Mouse (Mus musculus): ENCODE data around the gene Myrfl.
A peak's percentile ranks its signal among the peaks of the same experiment; 100 is the strongest.

The Myrfl gene

DNA sequence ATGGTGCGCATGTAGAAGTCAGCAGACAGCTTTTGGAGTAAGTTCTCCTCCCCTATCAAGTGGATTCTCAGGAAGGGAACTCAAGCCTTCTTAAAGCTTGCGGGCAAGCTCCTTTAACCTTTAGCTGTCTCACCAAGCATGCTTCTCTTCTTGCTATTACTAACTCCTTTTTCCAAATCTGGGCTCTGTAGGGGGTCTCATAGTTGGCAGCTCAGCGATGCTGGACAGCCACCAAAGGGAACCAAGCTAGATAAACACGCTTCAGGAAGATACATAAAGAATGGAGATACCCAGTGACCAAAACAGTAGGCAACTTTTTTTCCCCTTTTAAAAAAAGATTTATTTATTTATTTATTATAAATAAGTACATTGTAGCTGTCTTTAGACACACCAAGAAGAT is 136.9 kb downstream of the Myrfl start:
- DNase-seq (ENCODE audit: low read depth, low spot score) = no peak

DNA sequence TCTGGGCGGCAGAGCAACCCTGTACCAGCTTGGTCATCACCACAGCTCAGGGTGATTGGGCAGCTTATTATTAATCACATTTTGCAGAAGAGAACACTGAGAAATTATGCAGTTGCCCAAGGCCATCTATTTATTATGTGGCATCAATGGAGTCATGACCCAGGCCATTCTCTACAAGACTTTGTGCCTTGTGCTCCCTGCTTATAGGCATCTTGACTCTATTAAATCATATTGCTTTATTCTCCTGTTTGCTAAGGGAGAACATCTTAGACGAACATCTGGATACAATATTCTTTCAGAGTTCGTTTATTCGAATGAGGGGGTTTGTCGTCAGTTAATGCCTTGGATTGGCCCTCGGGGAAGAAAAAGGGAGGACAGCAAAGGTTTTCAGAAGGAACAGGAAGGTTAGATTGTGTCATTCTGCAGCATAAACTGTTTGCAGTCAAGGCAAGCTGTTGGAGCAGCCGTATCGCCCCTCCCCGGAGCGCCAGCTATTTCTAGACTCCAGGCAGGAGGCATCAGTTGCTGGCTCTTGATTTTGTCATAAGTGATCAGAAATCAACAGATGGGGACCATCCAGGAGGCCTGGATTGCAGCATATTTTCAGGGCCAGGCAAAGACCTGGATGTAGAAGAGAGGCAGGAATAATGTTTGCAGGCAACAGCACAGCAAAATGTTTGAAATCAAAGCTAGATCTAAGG is 140.7 kb downstream of the Myrfl start:
- no peak for DNase-seq (ENCODE audit: low read depth, low spot score)

DNA sequence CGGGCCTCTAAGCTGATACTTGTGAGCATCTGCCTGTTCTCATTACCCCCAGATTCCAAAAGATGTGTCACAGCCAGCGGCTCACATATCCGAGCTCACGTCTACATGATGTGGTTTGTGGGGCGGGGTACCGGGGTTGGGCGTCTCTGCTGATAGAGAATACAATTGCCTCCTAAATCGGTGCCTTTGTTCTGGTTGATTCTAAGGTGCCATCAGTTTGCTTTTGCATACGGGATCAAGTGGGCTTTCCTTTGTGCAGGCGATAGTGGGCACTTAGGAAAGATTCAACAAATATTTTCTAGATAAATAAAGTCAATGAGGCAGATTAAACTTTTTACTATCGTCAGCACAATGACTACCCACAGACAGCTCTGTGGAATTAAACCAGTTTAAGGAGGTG is 141.8 kb downstream of the Myrfl start:
- no peak for DNase-seq (ENCODE audit: low read depth, low spot score)

- no peak for DNase-seq (ENCODE audit: low read depth, low spot score)
These were observed 145.8 kb downstream of the Myrfl start for GRCm38 (mm10) chr10:116750895-116751294.

DNA sequence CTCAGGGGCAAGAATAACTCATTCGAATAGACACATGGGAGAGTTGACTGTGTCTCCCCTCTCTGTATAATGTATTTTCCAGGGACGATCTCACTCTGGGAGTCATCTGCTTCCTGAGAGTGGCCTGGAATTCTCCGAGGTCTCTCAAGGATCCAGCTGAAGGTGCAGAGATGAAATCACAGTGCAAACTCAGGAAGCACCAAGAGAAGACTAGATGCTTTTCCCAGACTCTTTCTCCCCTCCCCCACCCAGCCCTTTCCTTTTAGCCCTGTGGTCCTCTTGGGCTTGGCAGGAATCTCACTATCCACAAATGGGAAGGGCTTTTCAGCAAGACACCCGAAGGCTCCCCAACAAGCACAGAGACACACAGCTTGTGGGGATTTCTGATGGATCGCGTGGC is 146.7 kb downstream of the Myrfl start:
- DNase-seq (ENCODE audit: low read depth, low spot score) = no peak

DNA sequence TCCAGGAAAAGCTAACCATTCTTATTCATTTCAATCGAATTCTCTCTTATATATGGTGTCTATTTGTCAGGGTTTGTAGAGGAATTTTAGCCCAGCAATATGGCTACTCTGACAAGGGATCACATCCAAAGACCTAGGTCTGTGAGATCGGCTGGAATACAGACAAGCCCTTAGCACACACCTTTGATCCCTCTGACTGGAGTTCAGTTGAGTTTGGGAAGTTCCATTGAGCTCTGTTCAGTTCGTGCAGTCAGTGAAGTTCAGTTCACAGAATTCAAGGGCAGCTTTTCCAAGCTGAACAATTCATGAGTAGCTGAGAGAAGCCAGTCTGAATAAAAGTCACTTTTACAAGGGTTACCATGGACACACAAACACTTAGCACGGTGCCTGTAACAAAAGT is 148.0 kb downstream of the Myrfl start:
- no peak for DNase-seq (ENCODE audit: low read depth, low spot score)

GRCm38 (mm10) chr10:116746281-116747011 is 150.3 kb downstream of the Myrfl start:
- peak; percentile 18 for DNase-seq (ENCODE audit: low read depth, low spot score)

DNA sequence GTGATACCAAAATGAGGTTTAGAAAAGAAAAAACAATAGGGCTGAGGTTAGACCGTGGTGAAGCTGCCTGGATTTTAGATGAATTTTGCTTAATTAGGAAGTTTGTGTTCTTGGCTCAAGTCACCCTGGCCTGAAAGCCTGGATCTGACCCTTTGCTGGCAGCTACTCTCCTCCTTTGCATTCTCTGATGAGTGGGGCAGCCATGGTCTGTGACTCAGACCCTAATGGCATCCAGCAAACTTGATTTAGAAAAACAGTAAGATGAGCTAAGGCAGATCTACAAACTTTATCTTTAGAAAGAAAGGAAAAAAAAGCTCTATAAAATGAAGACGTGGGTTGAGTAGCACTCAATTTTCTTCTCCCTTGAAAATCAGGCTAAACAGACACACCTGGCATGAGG is 154.0 kb downstream of the Myrfl start:
- no peak for DNase-seq (ENCODE audit: low read depth, low spot score)

- no peak for DNase-seq (ENCODE audit: low read depth, low spot score)
These were observed 154.5 kb downstream of the Myrfl start for GRCm38 (mm10) chr10:116742189-116742588.

DNA sequence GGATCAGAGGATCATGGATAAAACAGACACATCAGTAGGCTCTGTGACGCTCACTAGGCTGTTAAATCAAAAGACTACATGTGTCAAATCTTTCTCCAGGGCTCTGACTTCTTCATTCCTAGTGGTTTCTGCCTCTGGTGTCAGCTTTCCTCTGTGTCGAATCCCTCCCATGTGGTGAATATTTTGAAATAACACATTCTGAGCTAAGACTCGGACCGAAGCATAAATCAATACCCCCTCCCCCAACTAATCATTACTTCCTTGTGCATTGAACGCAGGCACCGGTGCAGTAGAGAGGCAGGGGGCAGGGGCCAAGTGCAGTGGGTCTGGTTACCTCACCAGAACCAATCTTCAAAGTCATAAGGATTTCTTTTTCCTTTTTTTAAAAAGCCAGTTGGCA is 155.4 kb downstream of the Myrfl start:
- no peak for DNase-seq (ENCODE audit: low read depth, low spot score)

DNA sequence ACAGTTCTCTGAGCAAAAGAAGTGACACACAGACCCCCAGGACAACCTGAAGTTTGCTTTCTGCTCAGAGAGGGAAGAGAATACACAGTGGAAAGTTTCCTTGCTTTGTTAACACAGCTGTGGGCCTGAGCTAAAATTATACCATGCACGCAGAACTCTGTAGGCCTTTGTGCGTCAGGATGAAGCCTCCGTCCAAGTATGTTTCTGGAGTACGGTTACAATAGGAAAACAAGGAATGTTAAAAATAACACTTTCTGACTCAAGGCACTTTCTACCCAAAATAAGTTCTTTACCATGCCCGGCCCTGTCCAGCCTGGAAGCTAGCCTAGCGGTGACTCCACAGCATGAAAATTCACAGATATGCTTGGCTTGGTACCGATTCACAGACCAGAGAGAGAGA is 156.6 kb downstream of the Myrfl start:
- no peak for DNase-seq (ENCODE audit: low read depth, low spot score)

DNA sequence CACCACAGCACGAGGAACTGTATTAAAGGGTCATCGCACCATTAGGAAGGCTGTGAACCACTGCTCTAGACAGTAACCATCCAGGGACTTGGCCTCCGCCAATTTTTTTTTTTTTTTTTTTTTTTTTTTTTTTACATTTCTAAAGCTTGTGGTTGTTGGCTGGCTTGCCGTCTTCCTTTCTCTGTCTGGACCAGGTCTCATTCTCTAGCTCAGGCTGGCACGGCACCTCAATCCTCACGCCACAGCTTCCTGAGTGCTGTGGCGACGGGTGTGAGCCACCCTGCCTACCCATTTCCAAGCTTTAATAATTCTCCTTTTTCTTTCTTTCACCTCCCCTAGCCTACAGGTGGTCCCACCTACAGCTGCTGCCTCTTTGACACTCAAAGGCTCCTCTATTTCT is 158.2 kb downstream of the Myrfl start:
- DNase-seq (ENCODE audit: low read depth, low spot score) = no peak

- no peak for DNase-seq (ENCODE audit: low read depth, low spot score)
These were observed 161.1 kb downstream of the Myrfl start for GRCm38 (mm10) chr10:116735607-116736006.

DNA sequence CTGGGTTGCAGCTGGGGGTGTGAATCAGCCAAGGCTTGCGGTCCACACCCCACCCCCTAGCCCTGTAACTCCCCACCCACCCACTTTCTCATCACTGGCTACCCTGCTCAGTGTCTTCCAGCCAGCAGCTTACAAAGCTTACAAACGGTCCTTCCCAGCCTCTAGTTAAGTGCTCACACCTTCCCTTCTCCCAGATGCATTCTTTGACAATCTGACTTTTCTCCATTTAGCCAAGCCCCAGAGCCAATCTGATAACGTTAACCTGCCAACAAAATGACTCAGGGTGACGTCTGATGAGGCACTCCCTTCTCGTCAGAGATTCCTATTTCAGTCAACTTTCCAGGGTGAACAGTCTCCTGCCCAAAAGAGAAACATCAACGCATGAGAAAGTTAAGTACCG is 163.1 kb downstream of the Myrfl start:
- no peak for DNase-seq (ENCODE audit: low read depth, low spot score)

DNA sequence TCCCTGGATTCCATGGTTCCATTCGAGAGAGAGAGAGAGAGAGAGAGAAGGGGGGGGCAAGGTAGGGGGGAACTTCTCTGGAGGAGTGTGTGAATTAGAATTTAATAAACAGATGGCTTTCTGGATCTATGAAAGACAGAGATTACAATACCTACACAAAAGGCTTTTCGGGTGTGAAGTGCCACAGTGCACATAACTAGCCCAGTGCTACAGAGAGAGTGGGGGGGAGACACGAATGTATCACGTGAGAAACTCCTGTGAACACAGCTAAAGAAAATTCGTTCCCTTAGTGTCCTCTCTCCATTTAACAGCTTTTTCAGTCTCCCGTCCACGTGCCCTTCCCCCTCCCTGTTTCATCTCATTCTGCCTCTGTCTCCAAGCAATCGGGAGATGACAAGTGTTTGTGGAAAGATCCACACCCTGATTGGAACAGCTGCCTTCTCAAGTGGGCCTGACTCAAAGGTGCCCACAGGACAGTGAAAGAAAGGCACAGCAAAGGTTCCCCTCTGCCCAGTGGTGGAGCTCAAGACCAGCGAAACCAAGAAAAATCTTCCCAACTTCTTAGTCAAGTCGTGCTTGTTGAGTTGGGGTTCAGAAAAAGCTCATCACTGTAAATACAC is 166.6 kb downstream of the Myrfl start:
- DNase-seq (ENCODE audit: low read depth, low spot score) = no peak

DNA sequence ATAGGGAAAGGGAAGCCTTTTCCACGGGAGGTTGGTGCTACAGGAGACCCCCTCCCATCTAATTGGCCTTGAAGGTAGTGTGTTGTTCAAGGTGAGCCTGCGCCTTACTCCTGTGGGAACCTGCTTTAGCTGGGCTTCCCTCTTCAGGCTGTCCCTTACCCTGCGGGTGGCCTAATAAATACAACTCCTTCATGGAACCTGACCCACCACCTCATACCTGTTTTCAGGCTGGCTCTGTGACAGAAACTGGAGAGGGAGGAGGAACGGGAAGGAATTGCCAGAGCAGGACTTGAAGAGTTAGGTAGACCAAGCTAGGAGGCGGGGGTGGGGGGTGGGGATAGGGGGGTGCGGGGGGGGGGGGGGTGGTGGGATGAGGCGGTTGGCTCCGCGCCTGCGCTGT is 167.9 kb downstream of the Myrfl start:
- DNase-seq (ENCODE audit: low read depth, low spot score) = no peak

DNA sequence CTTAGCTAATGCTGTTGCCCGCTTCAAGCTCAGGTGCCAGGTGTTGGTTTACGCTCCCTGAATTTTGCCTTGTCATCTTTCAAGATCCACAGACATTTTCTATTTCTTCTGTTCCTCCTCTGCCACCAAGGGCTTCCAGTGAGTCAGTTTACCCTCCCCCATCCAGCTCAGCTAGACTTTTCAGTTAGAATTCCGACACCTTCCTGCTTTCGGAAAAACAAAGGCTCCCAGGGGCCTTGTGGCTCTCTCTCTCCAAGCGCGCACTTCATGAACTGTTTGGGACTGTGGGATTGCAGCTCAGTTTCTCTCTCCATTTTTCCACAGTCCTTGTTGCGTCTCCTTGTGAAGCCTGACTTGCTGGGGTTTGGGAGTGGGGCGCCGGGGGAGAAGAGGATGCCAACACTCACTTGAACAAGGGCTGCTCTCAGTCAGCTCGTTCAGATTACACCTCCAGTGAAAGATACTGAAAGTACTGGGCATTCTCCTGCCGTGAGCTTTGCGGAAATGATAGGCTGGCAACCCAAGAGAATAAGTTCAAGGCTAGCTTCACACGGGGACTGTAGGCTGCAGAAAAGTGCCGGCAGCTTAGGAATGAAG is 168.9 kb downstream of the Myrfl start:
- no peak for DNase-seq (ENCODE audit: low read depth, low spot score)
